Mouse (Mus musculus): ENCODE data around the gene Pias4. TPM values are rescaled to one million over a fixed set of nuclear protein-coding genes. Genes with fewer than 3 reads are reported as not detected.

Gene Pias4
- polyA plus RNA-seq, 1 experiment from 2014 or later: 62.2 TPM

GRCm38 (mm10) chr10:81154736-81155135 is 13.0 kb downstream of the Pias4 start:
- no peaks in the 10 kb centered on the region for H3K9me3 ChIP-seq
- no peak for ATAC-seq (ENCODE audit: low FRiP score, low read depth)
- peak overlapping the region; percentile 22; the same call in 1 of the 2 replicates for H3K27ac ChIP-seq
- no peak overlapping the region; the same call in 1 of the 2 replicates for H3K4me2 ChIP-seq (replicated peaks)
- H3K4me1 ChIP-seq: 0 out of 2 replicates have a peak, but pooled peaks cover 4% of the 10 kb centered on the region
- WGBS: 72% methylated on average over 6 of the region's 6 CpGs
- no peaks in the 10 kb centered on the region for H3K27me3 ChIP-seq
- peak overlapping the region; percentile 26; the same call in 1 of the 2 replicates for H3K9ac ChIP-seq
- H3K36me3 ChIP-seq: peaks cover 87% of the 10 kb centered on the region
- no peak overlapping the region for H3K4me3 ChIP-seq

DNA sequence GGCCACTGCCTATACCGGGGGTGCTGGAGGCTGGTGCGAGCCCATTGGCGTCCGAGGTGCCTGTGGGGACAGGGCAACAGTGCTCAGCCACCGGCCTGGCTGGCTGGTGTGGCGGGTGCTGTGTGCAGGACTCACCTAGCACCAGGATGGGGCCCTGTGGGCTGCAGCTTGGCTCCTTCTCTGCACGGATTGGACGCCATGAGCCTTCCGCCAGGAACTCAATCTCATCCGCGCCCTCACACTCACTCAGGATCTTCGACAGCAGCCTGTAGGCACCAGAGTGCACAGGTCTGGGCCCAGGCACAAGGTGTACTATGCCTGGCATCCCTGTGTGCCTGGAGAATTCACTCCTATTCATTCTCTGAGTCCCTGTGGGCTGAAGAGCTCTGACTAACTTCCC is 13.4 kb downstream of the Pias4 start:
- H3K4me3 ChIP-seq: no peak overlapping the region
- 0 out of 2 replicates have a peak, but pooled peaks cover 4% of the 10 kb centered on the region for H3K4me1 ChIP-seq
- 88% methylated on average over 12 of the region's 12 CpGs for WGBS
- H3K9me3 ChIP-seq: no peaks in the 10 kb centered on the region
- no peaks in the 10 kb centered on the region for H3K27me3 ChIP-seq
- H3K36me3 ChIP-seq: peaks cover 89% of the 10 kb centered on the region
- H3K9ac ChIP-seq: no peak overlapping the region
- no peak for ATAC-seq (ENCODE audit: low FRiP score, low read depth)
- no peak overlapping the region for H3K27ac ChIP-seq
- no peak overlapping the region for H3K4me2 ChIP-seq (replicated peaks)

- H3K36me3 ChIP-seq: peaks cover 89% of the 10 kb centered on the region
- H3K4me2 ChIP-seq (replicated peaks): no peak overlapping the region
- no peak overlapping the region for H3K9ac ChIP-seq
- H3K4me1 ChIP-seq: 0 out of 2 replicates have a peak, but pooled peaks cover 4% of the 10 kb centered on the region
- WGBS: 77% methylated on average over 12 of the region's 12 CpGs
- H3K4me3 ChIP-seq: no peak overlapping the region
- 0 out of 2 replicates have a peak overlapping the region, but pooled peaks have one; percentile 48 for H3K27ac ChIP-seq
- H3K9me3 ChIP-seq: no peaks in the 10 kb centered on the region
- no peak for ATAC-seq (ENCODE audit: low FRiP score, low read depth)
- H3K27me3 ChIP-seq: no peaks in the 10 kb centered on the region
Observed at GRCm38 (mm10) chr10:81152609-81153008, 15.1 kb downstream of the Pias4 start.

GRCm38 (mm10) chr10:81151261-81151660 is 16.5 kb downstream of the Pias4 start:
- no peak overlapping the region for H3K27ac ChIP-seq
- H3K27me3 ChIP-seq: no peaks in the 10 kb centered on the region
- no peak for ATAC-seq (ENCODE audit: low FRiP score, low read depth)
- no peak overlapping the region for H3K4me2 ChIP-seq (replicated peaks)
- 69% methylated on average over 6 of the region's 6 CpGs for WGBS
- H3K9me3 ChIP-seq: no peaks in the 10 kb centered on the region
- no peak overlapping the region for H3K4me3 ChIP-seq
- H3K36me3 ChIP-seq: peaks cover 89% of the 10 kb centered on the region
- H3K4me1 ChIP-seq: 0 out of 2 replicates have a peak, but pooled peaks cover 4% of the 10 kb centered on the region
- no peak overlapping the region for H3K9ac ChIP-seq

DNA sequence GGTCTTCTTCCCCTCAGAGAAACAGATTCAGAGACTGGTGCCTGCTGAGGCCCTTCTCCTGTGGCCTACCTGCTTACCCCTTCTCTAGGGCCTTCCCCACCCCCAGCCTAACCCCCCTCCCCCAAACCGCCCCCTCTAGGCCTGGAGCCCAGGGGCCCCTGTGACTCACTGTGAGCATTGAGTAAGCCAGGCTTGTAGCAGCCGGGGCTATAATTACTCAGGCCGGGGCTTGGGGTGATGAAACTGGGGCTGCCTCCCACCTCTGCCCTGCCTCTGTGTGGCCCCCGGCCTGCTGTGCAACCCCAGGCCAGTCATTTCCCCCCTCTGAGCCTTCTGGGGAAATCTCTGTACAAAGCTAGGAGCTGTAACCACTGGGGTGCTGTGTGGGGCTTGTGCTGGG is 21.4 kb downstream of the Pias4 start:
- Histone ChIP-seq H3K4me1 (peaks cover 17% of the 10 kb centered on the region), H3K36me3 (peaks cover 78% of the 10 kb centered on the region), H3K27ac (no peak overlapping the region; the same call in 1 of the 2 replicates), H3K9ac (no peak overlapping the region), H3K4me2 (replicated peaks) (no peak overlapping the region), H3K9me3 (no peaks in the 10 kb centered on the region), H3K27me3 (no peaks in the 10 kb centered on the region), H3K4me3 (no peak overlapping the region)
- 79% methylated on average over 4 of the region's 4 CpGs for WGBS
- ATAC-seq (ENCODE audit: low FRiP score, low read depth): no peak

DNA sequence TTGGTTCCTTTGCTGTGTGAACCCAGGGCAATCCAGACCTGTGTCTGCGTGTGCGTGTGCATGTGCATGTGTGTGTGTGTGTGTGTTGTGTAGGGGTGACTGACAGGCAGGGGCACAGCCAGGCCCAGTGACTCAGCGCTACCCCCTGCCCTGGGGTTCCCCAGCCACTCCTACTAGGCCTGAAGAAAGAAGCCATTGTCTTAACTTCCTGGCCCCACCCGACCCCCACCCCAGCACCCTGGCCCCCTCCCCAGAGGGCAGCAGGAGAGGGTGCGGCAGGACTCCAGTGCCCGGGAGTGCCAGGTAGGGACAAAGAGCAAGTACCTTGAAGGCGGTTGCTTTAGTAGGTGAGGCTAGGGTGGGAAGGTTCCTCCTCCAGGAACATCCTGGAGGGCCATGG is 21.9 kb downstream of the Pias4 start:
- 89% methylated on average over 7 of the region's 7 CpGs for WGBS

GRCm38 (mm10) chr10:81145307-81145706 is 22.4 kb downstream of the Pias4 start:
- no peak overlapping the region for H3K9ac ChIP-seq
- peaks cover 26% of the 10 kb centered on the region for H3K4me1 ChIP-seq
- no peak overlapping the region for H3K4me3 ChIP-seq
- H3K27me3 ChIP-seq: no peaks in the 10 kb centered on the region
- ATAC-seq (ENCODE audit: low FRiP score, low read depth): no peak
- no peak overlapping the region for H3K27ac ChIP-seq
- 95% methylated on average over 6 of the region's 6 CpGs for WGBS
- H3K4me2 ChIP-seq (replicated peaks): no peak overlapping the region
- H3K36me3 ChIP-seq: peaks cover 75% of the 10 kb centered on the region
- no peaks in the 10 kb centered on the region for H3K9me3 ChIP-seq

More for the DNA sequence above, 21.9 kb downstream of the Pias4 start:
- Histone ChIP-seq H3K36me3 (peaks cover 78% of the 10 kb centered on the region), H3K9ac (0 out of 2 replicates have a peak overlapping the region, but pooled peaks have one; percentile 39), H3K9me3 (no peaks in the 10 kb centered on the region), H3K4me2 (replicated peaks) (no peak overlapping the region), H3K4me1 (peaks cover 22% of the 10 kb centered on the region), H3K4me3 (no peak overlapping the region), H3K27me3 (no peaks in the 10 kb centered on the region), H3K27ac (no peak overlapping the region; the same call in 1 of the 2 replicates)
- ATAC-seq (ENCODE audit: low FRiP score, low read depth): no peak

- Histone ChIP-seq H3K4me3 (no peak overlapping the region), H3K27me3 (no peaks in the 10 kb centered on the region), H3K9ac (no peak overlapping the region), H3K4me1 (peaks cover 33% of the 10 kb centered on the region), H3K36me3 (peaks cover 74% of the 10 kb centered on the region), H3K27ac (no peak overlapping the region), H3K4me2 (replicated peaks) (no peak overlapping the region), H3K9me3 (no peaks in the 10 kb centered on the region)
- no peak for ATAC-seq (ENCODE audit: low FRiP score, low read depth)
- 95% methylated on average over 27 of the region's 27 CpGs for WGBS
Observed at GRCm38 (mm10) chr10:81144667-81145066, 23.1 kb downstream of the Pias4 start.

- Histone ChIP-seq H3K9me3 (no peaks in the 10 kb centered on the region), H3K36me3 (peaks cover 72% of the 10 kb centered on the region), H3K9ac (no peak overlapping the region), H3K4me1 (peaks cover 40% of the 10 kb centered on the region), H3K27ac (no peak overlapping the region), H3K27me3 (no peaks in the 10 kb centered on the region), H3K4me2 (replicated peaks) (no peak overlapping the region), H3K4me3 (no peak overlapping the region)
- no peak for ATAC-seq (ENCODE audit: low FRiP score, low read depth)
- WGBS: 96% methylated on average over 52 of the region's 52 CpGs
Observed at GRCm38 (mm10) chr10:81143845-81144437, 23.8 kb downstream of the Pias4 start.

- Histone ChIP-seq H3K9ac (0 out of 2 replicates have a peak overlapping the region, but pooled peaks have one; percentile 35), H3K4me3 (no peak overlapping the region), H3K36me3 (peaks cover 65% of the 10 kb centered on the region), H3K27ac (no peak overlapping the region), H3K27me3 (no peaks in the 10 kb centered on the region), H3K4me2 (replicated peaks) (no peak overlapping the region), H3K9me3 (no peaks in the 10 kb centered on the region), H3K4me1 (peaks cover 48% of the 10 kb centered on the region)
- no peak for ATAC-seq (ENCODE audit: low FRiP score, low read depth)
- WGBS: 90% methylated on average over 7 of the region's 7 CpGs
Observed at GRCm38 (mm10) chr10:81143157-81143633, 24.5 kb downstream of the Pias4 start.

DNA sequence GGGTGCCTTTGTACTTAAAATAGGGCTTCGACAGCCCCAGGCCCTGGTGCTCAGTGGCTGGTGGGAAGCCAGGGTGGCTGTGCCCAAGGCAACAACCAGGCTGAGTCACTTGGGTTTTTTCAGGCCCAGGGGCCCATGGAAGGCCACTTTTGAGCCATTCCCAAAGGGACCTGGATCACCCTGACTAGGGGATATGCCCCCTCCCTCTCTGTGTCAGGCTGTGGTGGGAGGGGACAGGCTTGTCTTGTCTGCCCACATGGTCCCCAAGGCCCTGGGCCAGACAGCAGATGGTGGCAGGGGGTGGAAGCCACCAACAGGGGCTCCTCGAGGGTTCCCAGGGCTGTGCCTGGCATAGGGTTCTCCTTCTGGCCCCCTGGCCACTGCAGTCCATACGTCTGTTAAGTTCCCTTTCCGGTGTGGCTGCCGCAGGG is 25.2 kb downstream of the Pias4 start:
- H3K36me3 ChIP-seq: peaks cover 59% of the 10 kb centered on the region
- no peak overlapping the region for H3K27ac ChIP-seq

DNA sequence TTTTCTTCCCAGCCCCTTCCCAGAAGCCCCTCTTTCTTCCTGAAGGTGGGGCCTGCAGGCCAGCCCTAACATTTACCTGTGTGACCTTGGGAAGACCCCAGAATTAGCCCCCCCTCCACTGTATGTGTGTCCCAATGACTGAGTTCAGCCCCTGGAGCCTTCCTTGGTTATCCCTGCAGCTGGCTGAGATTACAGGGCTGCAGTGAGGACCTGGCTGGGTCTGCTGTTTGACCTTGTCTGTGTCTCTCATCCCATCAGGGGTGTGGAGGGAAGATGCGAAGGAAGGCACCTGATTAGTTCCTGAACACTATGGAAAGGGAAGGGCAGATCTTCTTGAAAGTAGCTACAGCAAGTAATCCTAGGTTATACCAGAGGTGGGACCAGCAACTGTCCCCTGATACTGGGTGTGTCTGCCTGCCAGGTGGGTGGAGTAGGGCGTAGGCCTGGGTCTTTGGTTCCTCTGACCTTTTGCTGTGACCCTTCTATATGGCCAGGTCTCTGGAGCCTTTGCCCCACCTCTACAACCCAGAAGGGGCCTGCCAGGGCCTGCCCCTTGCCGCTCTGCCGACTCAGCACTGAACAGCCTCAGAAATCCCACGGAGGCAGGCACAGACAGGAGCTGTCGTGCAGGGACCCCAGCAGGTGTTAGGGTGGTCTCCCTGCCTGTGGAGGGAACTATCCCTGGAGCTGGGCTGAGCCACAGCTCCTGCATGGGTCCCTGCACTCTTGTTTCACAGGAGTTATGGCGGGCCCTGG is 26.1 kb downstream of the Pias4 start:
- peaks cover 49% of the 10 kb centered on the region for H3K36me3 ChIP-seq

More for the DNA sequence above, 25.2 kb downstream of the Pias4 start:
- Histone ChIP-seq H3K4me2 (replicated peaks) (no peak overlapping the region), H3K27me3 (no peaks in the 10 kb centered on the region), H3K4me3 (no peak overlapping the region), H3K9ac (peak overlapping the region; percentile 35; the same call in 1 of the 2 replicates), H3K9me3 (no peaks in the 10 kb centered on the region), H3K4me1 (peaks cover 49% of the 10 kb centered on the region)
- 69% methylated on average over 5 of the region's 5 CpGs for WGBS
- ATAC-seq (ENCODE audit: low FRiP score, low read depth): no peak

More for the DNA sequence above, 26.1 kb downstream of the Pias4 start:
- Histone ChIP-seq H3K4me1 (peaks cover 49% of the 10 kb centered on the region), H3K4me2 (replicated peaks) (peak overlapping the region; percentile 11), H3K4me3 (no peak overlapping the region), H3K9me3 (no peaks in the 10 kb centered on the region), H3K9ac (peak overlapping the region; percentile 35), H3K27me3 (no peaks in the 10 kb centered on the region), H3K27ac (no peak overlapping the region)
- 82% methylated on average over 7 of the region's 7 CpGs for WGBS
- ATAC-seq (ENCODE audit: low FRiP score, low read depth): no peak
